Mouse (Mus musculus): ENCODE data around the gene Fgf10. TPM values are rescaled to one million over a fixed set of nuclear protein-coding genes. Genes with fewer than 3 reads are reported as not detected.

Gene Fgf10
- total and polyA plus RNA-seq, 2 experiments, result not detected

GRCm38 (mm10) chr13:118791753-118792152 is 122.2 kb downstream of the Fgf10 start:
- Histone ChIP-seq H3K79me2 (ENCODE audit: control insufficient read depth, insufficient read depth, low read length) (no peaks in the 10 kb centered on the region), H3K9ac (ENCODE audit: low read depth, low read length) (no peak overlapping the region), H3K36me3 (ENCODE audit: control insufficient read depth, insufficient read depth, low read length) (no peaks in the 10 kb centered on the region), H3K4me1 (ENCODE audit: control insufficient read depth, insufficient read depth, low read length) (no peaks in the 10 kb centered on the region), H3K4me3 (ENCODE audit: insufficient read depth, low read depth, low read length) (no peak overlapping the region), H3K27ac (replicated peaks; ENCODE audit: insufficient read depth, low read depth, low read length) (no peak overlapping the region), H3K27me3 (ENCODE audit: control insufficient read depth, insufficient read depth, low read length) (no peaks in the 10 kb centered on the region)
- 62% methylated on average over 4 of the region's 4 CpGs for WGBS
- no peak for DNase-seq (ENCODE audit: extremely low read depth, low read depth, low spot score)
- no peak for TF ChIP-seq POLR2A (IDR thresholded peaks at IDR 0.05; ENCODE audit: extremely low read depth, insufficient read depth, low read length)
- no peak for TF ChIP-seq CTCF (IDR thresholded peaks at IDR 0.05; ENCODE audit: low read depth, low read length)

GRCm38 (mm10) chr13:118792198-118792597 is 122.6 kb downstream of the Fgf10 start:
- no peaks in the 10 kb centered on the region for H3K79me2 ChIP-seq (ENCODE audit: control insufficient read depth, insufficient read depth, low read length)
- H3K27me3 ChIP-seq (ENCODE audit: control insufficient read depth, insufficient read depth, low read length), result no peaks in the 10 kb centered on the region
- no peak for DNase-seq (ENCODE audit: extremely low read depth, low read depth, low spot score)
- WGBS, result 25% methylated on average over 4 of the region's 4 CpGs
- no peaks in the 10 kb centered on the region for H3K4me1 ChIP-seq (ENCODE audit: control insufficient read depth, insufficient read depth, low read length)
- H3K4me3 ChIP-seq (ENCODE audit: insufficient read depth, low read depth, low read length), result no peak overlapping the region
- TF ChIP-seq POLR2A (IDR thresholded peaks at IDR 0.05; ENCODE audit: extremely low read depth, insufficient read depth, low read length) (no peak), CTCF (IDR thresholded peaks at IDR 0.05; ENCODE audit: low read depth, low read length) (no peak)
- no peaks in the 10 kb centered on the region for H3K36me3 ChIP-seq (ENCODE audit: control insufficient read depth, insufficient read depth, low read length)
- H3K9ac ChIP-seq (ENCODE audit: low read depth, low read length), result no peak overlapping the region
- no peak overlapping the region for H3K27ac ChIP-seq (replicated peaks; ENCODE audit: insufficient read depth, low read depth, low read length)

- H3K9ac ChIP-seq (ENCODE audit: low read depth, low read length), result no peak overlapping the region
- no peak overlapping the region for H3K27ac ChIP-seq (replicated peaks; ENCODE audit: insufficient read depth, low read depth, low read length)
- H3K4me3 ChIP-seq (ENCODE audit: insufficient read depth, low read depth, low read length), result no peak overlapping the region
- DNase-seq (ENCODE audit: extremely low read depth, low read depth, low spot score), result no peak
- H3K79me2 ChIP-seq (ENCODE audit: control insufficient read depth, insufficient read depth, low read length), result no peaks in the 10 kb centered on the region
- WGBS, result 79% methylated on average over 4 of the region's 4 CpGs
- H3K27me3 ChIP-seq (ENCODE audit: control insufficient read depth, insufficient read depth, low read length), result no peaks in the 10 kb centered on the region
- no peak for TF ChIP-seq CTCF (IDR thresholded peaks at IDR 0.05; ENCODE audit: low read depth, low read length)
- TF ChIP-seq POLR2A (IDR thresholded peaks at IDR 0.05; ENCODE audit: extremely low read depth, insufficient read depth, low read length), result no peak
- H3K4me1 ChIP-seq (ENCODE audit: control insufficient read depth, insufficient read depth, low read length), result no peaks in the 10 kb centered on the region
- H3K36me3 ChIP-seq (ENCODE audit: control insufficient read depth, insufficient read depth, low read length), result no peaks in the 10 kb centered on the region
Measured at GRCm38 (mm10) chr13:118800176-118800575, 130.6 kb downstream of the Fgf10 start.

- Histone ChIP-seq H3K4me1 (ENCODE audit: control insufficient read depth, insufficient read depth, low read length) (no peaks in the 10 kb centered on the region), H3K27me3 (ENCODE audit: control insufficient read depth, insufficient read depth, low read length) (no peaks in the 10 kb centered on the region), H3K27ac (replicated peaks; ENCODE audit: insufficient read depth, low read depth, low read length) (no peak overlapping the region), H3K9ac (ENCODE audit: low read depth, low read length) (no peak overlapping the region), H3K79me2 (ENCODE audit: control insufficient read depth, insufficient read depth, low read length) (no peaks in the 10 kb centered on the region), H3K36me3 (ENCODE audit: control insufficient read depth, insufficient read depth, low read length) (no peaks in the 10 kb centered on the region), H3K4me3 (ENCODE audit: insufficient read depth, low read depth, low read length) (no peak overlapping the region)
- 73% methylated on average over 3 of the region's 3 CpGs for WGBS
- TF ChIP-seq CTCF (IDR thresholded peaks at IDR 0.05; ENCODE audit: low read depth, low read length), result no peak
- DNase-seq (ENCODE audit: extremely low read depth, low read depth, low spot score), result no peak
Measured at GRCm38 (mm10) chr13:118806662-118807061, 137.1 kb downstream of the Fgf10 start.

- no peak overlapping the region for H3K4me3 ChIP-seq (ENCODE audit: insufficient read depth, low read depth, low read length)
- no peaks in the 10 kb centered on the region for H3K36me3 ChIP-seq (ENCODE audit: control insufficient read depth, insufficient read depth, low read length)
- TF ChIP-seq CTCF (IDR thresholded peaks at IDR 0.05; ENCODE audit: low read depth, low read length), result no peak
- no peak for TF ChIP-seq POLR2A (IDR thresholded peaks at IDR 0.05; ENCODE audit: extremely low read depth, insufficient read depth, low read length)
- 73% methylated on average over 6 of the region's 6 CpGs for WGBS
- H3K4me1 ChIP-seq (ENCODE audit: control insufficient read depth, insufficient read depth, low read length), result no peaks in the 10 kb centered on the region
- H3K27ac ChIP-seq (replicated peaks; ENCODE audit: insufficient read depth, low read depth, low read length), result no peak overlapping the region
- no peaks in the 10 kb centered on the region for H3K27me3 ChIP-seq (ENCODE audit: control insufficient read depth, insufficient read depth, low read length)
- no peaks in the 10 kb centered on the region for H3K79me2 ChIP-seq (ENCODE audit: control insufficient read depth, insufficient read depth, low read length)
- no peak overlapping the region for H3K9ac ChIP-seq (ENCODE audit: low read depth, low read length)
- no peak for DNase-seq (ENCODE audit: extremely low read depth, low read depth, low spot score)
Measured at GRCm38 (mm10) chr13:118819785-118820184, 150.2 kb downstream of the Fgf10 start.

GRCm38 (mm10) chr13:118823113-118823512 is 153.5 kb downstream of the Fgf10 start:
- Histone ChIP-seq H3K79me2 (ENCODE audit: control insufficient read depth, insufficient read depth, low read length) (no peaks in the 10 kb centered on the region), H3K36me3 (ENCODE audit: control insufficient read depth, insufficient read depth, low read length) (no peaks in the 10 kb centered on the region), H3K4me1 (ENCODE audit: control insufficient read depth, insufficient read depth, low read length) (no peaks in the 10 kb centered on the region), H3K27ac (replicated peaks; ENCODE audit: insufficient read depth, low read depth, low read length) (no peak overlapping the region), H3K4me3 (ENCODE audit: insufficient read depth, low read depth, low read length) (no peak overlapping the region), H3K9ac (ENCODE audit: low read depth, low read length) (no peak overlapping the region), H3K27me3 (ENCODE audit: control insufficient read depth, insufficient read depth, low read length) (no peaks in the 10 kb centered on the region)
- TF ChIP-seq CTCF (IDR thresholded peaks at IDR 0.05; ENCODE audit: low read depth, low read length) (no peak), POLR2A (IDR thresholded peaks at IDR 0.05; ENCODE audit: extremely low read depth, insufficient read depth, low read length) (no peak)
- DNase-seq (ENCODE audit: extremely low read depth, low read depth, low spot score), result no peak
- WGBS, result 67% methylated on average over 2 of the region's 2 CpGs

Data from liver, adult 2 months (tissue).